Mouse (Mus musculus) spleen, adult 12 weeks (tissue): ENCODE results near the gene Sgpp2.

ENCODE experiments used
- DNase-seq: peaks from one replicate; pipeline ENCODE4 v3.0.0; 2022; ENCODE audit warnings: low spot score

The Sgpp2 gene

GRCm38 (mm10) chr1:78339941-78340340, 29.8 kb downstream of the Sgpp2 start:
- no peak for DNase-seq

- DNase-seq = no peak
These were observed 30.4 kb downstream of the Sgpp2 start for GRCm38 (mm10) chr1:78340584-78340983.

GRCm38 (mm10) chr1:78347317-78347806, 37.2 kb downstream of the Sgpp2 start:
- no peak for DNase-seq

- no peak for DNase-seq
These were observed 39.1 kb downstream of the Sgpp2 start for GRCm38 (mm10) chr1:78349219-78349618.

GRCm38 (mm10) chr1:78353254-78353653, 43.1 kb downstream of the Sgpp2 start:
- no peak for DNase-seq

- no peak for DNase-seq
These were observed 45.0 kb downstream of the Sgpp2 start for GRCm38 (mm10) chr1:78355123-78355522.

- DNase-seq = no peak
These were observed 47.3 kb downstream of the Sgpp2 start for GRCm38 (mm10) chr1:78357415-78357814.

GRCm38 (mm10) chr1:78357868-78358267, 47.7 kb downstream of the Sgpp2 start:
- no peak for DNase-seq

GRCm38 (mm10) chr1:78363965-78364889, 54.1 kb downstream of the Sgpp2 start:
- no peak for DNase-seq

GRCm38 (mm10) chr1:78367806-78368205, 57.7 kb downstream of the Sgpp2 start:
- DNase-seq = no peak

GRCm38 (mm10) chr1:78370121-78370520, 60.0 kb downstream of the Sgpp2 start:
- no peak for DNase-seq

GRCm38 (mm10) chr1:78371569-78372236, 61.6 kb downstream of the Sgpp2 start:
- no peak for DNase-seq

GRCm38 (mm10) chr1:78372316-78372715, 62.2 kb downstream of the Sgpp2 start:
- no peak for DNase-seq

GRCm38 (mm10) chr1:78373836-78374235, 63.7 kb downstream of the Sgpp2 start:
- no peak for DNase-seq

- DNase-seq = no peak
These were observed 64.9 kb downstream of the Sgpp2 start for GRCm38 (mm10) chr1:78375058-78375457.

- no peak for DNase-seq
These were observed 70.8 kb downstream of the Sgpp2 start for GRCm38 (mm10) chr1:78380950-78381349.

GRCm38 (mm10) chr1:78387854-78388253, 77.7 kb downstream of the Sgpp2 start:
- DNase-seq = no peak

GRCm38 (mm10) chr1:78388848-78389247, 78.7 kb downstream of the Sgpp2 start:
- no peak for DNase-seq

GRCm38 (mm10) chr1:78395191-78395735, 85.1 kb downstream of the Sgpp2 start:
- DNase-seq = no peak

GRCm38 (mm10) chr1:78395737-78396136, 85.6 kb downstream of the Sgpp2 start:
- DNase-seq = no peak

- DNase-seq = no peak
These were observed 86.3 kb downstream of the Sgpp2 start for GRCm38 (mm10) chr1:78396320-78396913.

GRCm38 (mm10) chr1:78399755-78400154, 89.6 kb downstream of the Sgpp2 start:
- DNase-seq = no peak
